Mouse (Mus musculus) sigmoid colon, adult 10 weeks (tissue): ENCODE results near the gene Sectm1a. TPM values are rescaled to one million over a fixed set of nuclear protein-coding genes. Genes with fewer than 3 reads are reported as not detected.

Experiments
- polyA plus RNA-seq: library from polyadenylated mRNA; stranded (reverse); fragments of 350-450 nt; fragmentation: Illumina TruSeq; extraction: RNeasy Lipid Tissue Mini Kit (QIAGEN cat#74804); gene quantifications from one replicate; pipeline ENCODE4 v1.2.3, GENCODE M21; 2014; ENCODE audit warnings: low read depth, low replicate concordance

The Sectm1a gene
- 6.2 TPM for polyA plus RNA-seq

GRCm38 (mm10) chr11:121081120-121081519, at the start of gene Sectm1a:
Gene Sectm1a, minus strand, starts transcription at chr11:121081220.

GRCm38 (mm10) chr11:121118577-121118976, 37.6 kb upstream of the Sectm1a start, which contains the start of gene Tex19.2:
Gene Tex19.2, minus strand, starts transcription at chr11:121118677.

GRCm38 (mm10) chr11:121063379-121063778, 17.6 kb downstream of the Sectm1a start, which contains the start of gene Sectm1b:
Gene Sectm1b, minus strand, starts transcription at chr11:121063569.

GRCm38 (mm10) chr11:121039302-121039701, 41.7 kb downstream of the Sectm1a start, which contains the start of gene Cd7:
Gene Cd7, minus strand, starts transcription at chr11:121039418.

Other genes starting within 250 kb of the Sectm1a start
- 0.82 TPM for gene Ccdc57, start 148.3 kb downstream of the Sectm1a start, polyA plus RNA-seq
- gene Slc16a3, start 132.7 kb downstream of the Sectm1a start, polyA plus RNA-seq: not detected
- gene Csnk1d, start 89.9 kb downstream of the Sectm1a start, polyA plus RNA-seq: 69.7 TPM
- not detected for gene Cd7, start 41.8 kb downstream of the Sectm1a start, polyA plus RNA-seq
- gene Sectm1b, start 17.7 kb downstream of the Sectm1a start, polyA plus RNA-seq: 278 TPM
- gene Tex19.2, start 37.5 kb upstream of the Sectm1a start, polyA plus RNA-seq: not detected
- not detected for gene Tex19.1, start 64.9 kb upstream of the Sectm1a start, polyA plus RNA-seq
- not detected for gene Uts2r, start 79.1 kb upstream of the Sectm1a start, polyA plus RNA-seq
- gene Hexdc, start 123.2 kb upstream of the Sectm1a start, polyA plus RNA-seq: 11.2 TPM
- 2.3 TPM for gene Ogfod3, start 123.5 kb upstream of the Sectm1a start, polyA plus RNA-seq
- 13.2 TPM for gene Cybc1, start 148.1 kb upstream of the Sectm1a start, polyA plus RNA-seq
- gene Narf, start 156.0 kb upstream of the Sectm1a start, polyA plus RNA-seq: 26.2 TPM
- 12.0 TPM for gene Foxk2, start 178.8 kb upstream of the Sectm1a start, polyA plus RNA-seq